Comparison of ENCODE assay signal across 8 mouse cellular contexts in genomic region chr10:17727926-17728279, GRCm38 (mm10). TPM values are rescaled to one million over a fixed set of nuclear protein-coding genes. Genes with fewer than 3 reads are reported as not detected.
A peak's percentile ranks its signal among the peaks of the same experiment; 100 is the strongest.
DNase-seq lines count a peak whose midpoint lies in the region; ATAC-seq and TF ChIP-seq lines count a peak whose summit lies in the region.

No protein-coding gene starts in this region.

- no peak overlapping the region for H3K4me2 ChIP-seq in forebrain, embryonic 11.5 days (ENCODE audit: low read depth, low read length, severe bottlenecking)
- peak overlapping the region; percentile 34 for H3K4me2 ChIP-seq in embryonic facial prominence, embryonic 15.5 days (replicated peaks)
- peak overlapping the region; percentile 81 for H3K4me2 ChIP-seq in intestine, postnatal 0 days (replicated peaks; ENCODE audit: low read depth)

- H3K4me3 ChIP-seq in forebrain, embryonic 10.5 days: no peak overlapping the region
- no peak overlapping the region for H3K4me3 ChIP-seq in forebrain, embryonic 11.5 days (ENCODE audit: low read depth, low read length)
- H3K4me3 ChIP-seq in E14TG2a.4 (replicated peaks; ENCODE audit: low read length): no peak overlapping the region
- no peak overlapping the region for H3K4me3 ChIP-seq in embryonic facial prominence, embryonic 15.5 days (replicated peaks)
- peak overlapping the region; percentile 13; the same call in 1 of the 2 replicates for H3K4me3 ChIP-seq in intestine, postnatal 0 days (ENCODE audit: low read depth, low read length)

- peaks cover 5% of the 10 kb centered on the region for H3K36me3 ChIP-seq in forebrain, embryonic 10.5 days (replicated peaks)
- no peaks in the 10 kb centered on the region for H3K36me3 ChIP-seq in forebrain, embryonic 11.5 days (ENCODE audit: control insufficient read depth, insufficient read depth, low read length)
- peaks cover 10% of the 10 kb centered on the region for H3K36me3 ChIP-seq in E14TG2a.4 (ENCODE audit: insufficient read depth, low read length)
- no peaks in the 10 kb centered on the region for H3K36me3 ChIP-seq in embryonic facial prominence, embryonic 15.5 days
- peaks cover 3% of the 10 kb centered on the region; the same call in 1 of the 2 replicates for H3K36me3 ChIP-seq in intestine, postnatal 0 days (ENCODE audit: control insufficient read depth, insufficient read depth)

- H3K9ac ChIP-seq in forebrain, embryonic 11.5 days (ENCODE audit: low read length): no peak overlapping the region
- no peak overlapping the region for H3K9ac ChIP-seq in embryonic facial prominence, embryonic 15.5 days
- no peak overlapping the region for H3K9ac ChIP-seq in intestine, postnatal 0 days (ENCODE audit: low read depth, low read length)

- no peak for ATAC-seq in forebrain, embryonic 11.5 days (replicated peaks; ENCODE audit: low FRiP score)
- ATAC-seq in embryonic facial prominence, embryonic 15.5 days (ENCODE audit: insufficient number of reproducible peaks, low FRiP score, low TSS enrichment, low read depth): no peak
- ATAC-seq in intestine, postnatal 0 days: peak; percentile 12
- peak; percentile 17; the same call in 1 of the 2 replicates for ATAC-seq in megakaryocyte-erythroid progenitor cell, adult 5-6 weeks (replicated peaks; ENCODE audit: low FRiP score, low TSS enrichment, poor library complexity, severe bottlenecking)

- H3K27me3 ChIP-seq in forebrain, embryonic 10.5 days (ENCODE audit: poor library complexity, severe bottlenecking): no peaks in the 10 kb centered on the region
- H3K27me3 ChIP-seq in forebrain, embryonic 11.5 days (ENCODE audit: control insufficient read depth, insufficient read depth, low read length): no peaks in the 10 kb centered on the region
- peaks cover 8% of the 10 kb centered on the region for H3K27me3 ChIP-seq in E14TG2a.4 (ENCODE audit: insufficient read depth, low read length)
- no peaks in the 10 kb centered on the region for H3K27me3 ChIP-seq in embryonic facial prominence, embryonic 15.5 days
- H3K27me3 ChIP-seq in intestine, postnatal 0 days (replicated peaks; ENCODE audit: control insufficient read depth, insufficient read depth, low read length): no peaks in the 10 kb centered on the region

- peak; percentile 20 for TF ChIP-seq CTCF in E14TG2a.4 (conservative IDR thresholded peaks at IDR 0.05; ENCODE audit: low read length)
- TF ChIP-seq CTCF in intestine, postnatal 0 days (IDR thresholded peaks at IDR 0.05; ENCODE audit: low read depth): peak; percentile 70

- peaks cover 54% of the 10 kb centered on the region for H3K4me1 ChIP-seq in forebrain, embryonic 10.5 days
- peaks cover 6% of the 10 kb centered on the region; the same call in 1 of the 2 replicates for H3K4me1 ChIP-seq in forebrain, embryonic 11.5 days (replicated peaks; ENCODE audit: control insufficient read depth, insufficient read depth, low read length)
- peaks cover 16% of the 10 kb centered on the region for H3K4me1 ChIP-seq in E14TG2a.4 (replicated peaks; ENCODE audit: low read depth, low read length)
- peaks cover 17% of the 10 kb centered on the region for H3K4me1 ChIP-seq in embryonic facial prominence, embryonic 15.5 days
- 0 out of 2 replicates have a peak, but pooled peaks cover 3% of the 10 kb centered on the region for H3K4me1 ChIP-seq in intestine, postnatal 0 days (replicated peaks; ENCODE audit: control insufficient read depth, insufficient read depth, low read length)

- H3K9me3 ChIP-seq in forebrain, embryonic 10.5 days: no peaks in the 10 kb centered on the region
- no peaks in the 10 kb centered on the region for H3K9me3 ChIP-seq in forebrain, embryonic 11.5 days (ENCODE audit: control insufficient read depth, low read length)
- no peaks in the 10 kb centered on the region for H3K9me3 ChIP-seq in E14TG2a.4 (ENCODE audit: low read length)
- H3K9me3 ChIP-seq in embryonic facial prominence, embryonic 15.5 days (replicated peaks): no peaks in the 10 kb centered on the region
- no peaks in the 10 kb centered on the region for H3K9me3 ChIP-seq in intestine, postnatal 0 days (ENCODE audit: control insufficient read depth)

- WGBS in forebrain, embryonic 10.5 days: 20% methylated on average over 5 of the region's 5 CpGs
- WGBS in forebrain, embryonic 11.5 days: 19% methylated on average over 5 of the region's 5 CpGs
- 7% methylated on average over 5 of the region's 5 CpGs for WGBS in embryonic facial prominence, embryonic 15.5 days
- 2% methylated on average over 5 of the region's 5 CpGs for WGBS in intestine, postnatal 0 days

- H3K27ac ChIP-seq in forebrain, embryonic 10.5 days: peak overlapping the region; percentile 2; the same call in 1 of the 2 replicates
- H3K27ac ChIP-seq in forebrain, embryonic 11.5 days (ENCODE audit: low read depth, low read length): no peak overlapping the region
- H3K27ac ChIP-seq in embryonic facial prominence, embryonic 15.5 days (replicated peaks): 0 out of 2 replicates have a peak overlapping the region, but pooled peaks have one; percentile 8
- peak overlapping the region; percentile 69 for H3K27ac ChIP-seq in intestine, postnatal 0 days (ENCODE audit: low read depth, low read length)

- no peak for DNase-seq in forebrain, embryonic 10.5 days (ENCODE audit: extremely low spot score, low spot score)
- no peak for DNase-seq in forebrain, embryonic 11.5 days (ENCODE audit: low spot score)
- DNase-seq in testis, postnatal 10 days (ENCODE audit: low spot score): no peak
- no peak for DNase-seq in testis, postnatal 14 days (ENCODE audit: low spot score)

RNA-seq across cellular contexts. Expression of gene Cited2, which starts 4.9 kb away (rescaled TPM):
- 32.5 and 32.8 TPM in 2 replicates for polyA plus RNA-seq in forebrain, embryonic 10.5 days (2016; fragmentation: Nextera tagmentation; extraction: Ambion mirVana)
- 62.9 and 64.9 TPM in 2 replicates for polyA plus RNA-seq in forebrain, embryonic 11.5 days (2014; fragmentation: Nextera tagmentation; extraction: Ambion mirVana)
- polyA plus RNA-seq in embryonic facial prominence, embryonic 15.5 days (2015; fragmentation: Nextera tagmentation; extraction: Ambion mirVana): 44.6 and 48.3 TPM in 2 replicates
- 41.8 and 47.0 TPM in 2 replicates for polyA plus RNA-seq in intestine, postnatal 0 days (2015; fragmentation: Nextera tagmentation; extraction: Ambion mirVana)
- total RNA-seq in megakaryocyte-erythroid progenitor cell, adult 5-6 weeks (2014; fragmentation: Nextera tagmentation): 10.1 and 13.7 TPM in 2 replicates
- 10.1 and 36.8 TPM in 2 replicates for total RNA-seq in megakaryocyte-erythroid progenitor cell, adult 5-6 weeks (2017)

Comparison
In these comparisons a context has a peak if more than half of its experiments do, and no peak if none do; other contexts are left out.
1. ATAC-seq: peak in intestine, postnatal 0 days (single experiment) and megakaryocyte-erythroid progenitor cell, adult 5-6 weeks (single experiment); none in forebrain, embryonic 11.5 days (single experiment) and embryonic facial prominence, embryonic 15.5 days (single experiment).